Mouse (Mus musculus) lung, adult 2 months (tissue): ENCODE data around the gene Slit3.

Experiments used
- CTCF ChIP-seq: fragments of 200-500 bp; IDR thresholded peaks from 2 replicates; pipeline ENCODE4 v1.5.1; 2011; ENCODE audit warnings: mild to moderate bottlenecking, low read length, control low read depth; ENCODE audit not compliant: insufficient read depth
- POLR2A ChIP-seq: fragments of 200-500 bp; IDR thresholded peaks from 2 replicates; pipeline ENCODE4 v1.6.1; 2011; ENCODE audit warnings: low read depth, mild to moderate bottlenecking, control low read depth, low read length, borderline replicate concordance; ENCODE audit errors: extremely low read depth

DNA sequence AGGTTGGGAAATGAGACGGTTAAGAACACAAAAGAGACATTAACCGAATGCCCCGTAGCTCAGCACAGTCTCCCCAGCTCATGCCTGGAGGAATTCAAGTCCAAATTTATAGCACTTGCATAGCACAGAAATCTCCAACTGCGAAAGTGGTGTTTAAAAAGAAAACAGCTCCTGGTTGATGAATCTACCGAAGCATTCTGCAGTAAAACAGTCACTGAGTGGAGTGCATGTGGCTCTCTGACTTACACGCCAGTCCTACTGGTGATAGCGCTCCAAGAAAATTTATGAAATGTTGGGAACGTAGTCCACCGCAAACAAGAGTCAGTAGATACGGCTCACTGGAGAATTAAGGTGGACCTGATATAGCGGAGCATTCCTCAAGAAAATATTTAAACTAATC lies 35.7 kb upstream of the Slit3 start:
- TF ChIP-seq CTCF (no peak), POLR2A (no peak)
